Mouse (Mus musculus) layer of hippocampus, postnatal 25 days (tissue): ENCODE data around the gene Brap. TPM values are rescaled to one million over a fixed set of nuclear protein-coding genes. Genes with fewer than 3 reads are reported as not detected.
A peak's percentile ranks its signal among the peaks of the same experiment; 100 is the strongest.
"Not testable (repeated sequence)": the region's sequence is repeated elsewhere in the genome, so short reads cannot be mapped to it uniquely, and the experiment has no call there.

Source experiments
- DNase-seq, 2 experiments: peaks; one replicate each; pipeline ENCODE4 v3.0.0; 2022; ENCODE audit warnings: mixed read lengths in 2 of 2, low spot score in 1 of 2; ENCODE audit errors: extremely low spot score in 1 of 2
- total RNA-seq, 2 experiments: library from RNA; stranded (reverse); gene quantifications; 2 replicates each; pipeline ENCODE4 v1.2.3; 2021

Brap gene
- total RNA-seq, result 10 to 100 TPM; 63.2 to 63.6 TPM

- DNase-seq, result peak; percentile 90 to 94
Measured at GRCm38 (mm10) chr5:121660059-121660896, at the start of gene Brap, which contains the start of gene Acad10. TSS of gene Brap (plus strand) at chr5:121660563. TSS of gene Acad10 (minus strand) at chr5:121660514.

- DNase-seq, result no peak
Measured at GRCm38 (mm10) chr5:121612036-121612435, 48.3 kb upstream of the Brap start.

GRCm38 (mm10) chr5:121614921-121615320 lies 45.4 kb upstream of the Brap start:
- DNase-seq, result not testable (repeated sequence)

- peak; percentile 61 to 70 for DNase-seq
Measured at GRCm38 (mm10) chr5:121618592-121619513, 41.5 kb upstream of the Brap start, which contains the start of gene Acad12. TSS of gene Acad12 (minus strand) at chr5:121618938.

- no peak for DNase-seq
Measured at GRCm38 (mm10) chr5:121621102-121621501, 39.3 kb upstream of the Brap start.

- DNase-seq, result no peak
Measured at GRCm38 (mm10) chr5:121623241-121623640, 37.1 kb upstream of the Brap start.

- DNase-seq, result peak; percentile 52 to 83
Measured at GRCm38 (mm10) chr5:121627871-121628270, 32.5 kb upstream of the Brap start.

- not testable (repeated sequence) for DNase-seq
Measured at GRCm38 (mm10) chr5:121631106-121631647, 29.2 kb upstream of the Brap start.

- DNase-seq, result no peak
Measured at GRCm38 (mm10) chr5:121632804-121633203, 27.6 kb upstream of the Brap start.

GRCm38 (mm10) chr5:121634668-121635067 lies 25.7 kb upstream of the Brap start:
- DNase-seq, result no peak

- no peak for DNase-seq
Measured at GRCm38 (mm10) chr5:121637296-121637695, 23.1 kb upstream of the Brap start.

- no peak for DNase-seq
Measured at GRCm38 (mm10) chr5:121639601-121640000, 20.8 kb upstream of the Brap start.

- DNase-seq, result no peak
Measured at GRCm38 (mm10) chr5:121649134-121649533, 11.2 kb upstream of the Brap start.

GRCm38 (mm10) chr5:121654526-121654925 lies 5.8 kb upstream of the Brap start:
- no peak for DNase-seq

GRCm38 (mm10) chr5:121656866-121657265 lies 3.5 kb upstream of the Brap start:
- DNase-seq, result not testable (repeated sequence)

- not testable (repeated sequence) for DNase-seq
Measured at GRCm38 (mm10) chr5:121657656-121658055, 2.7 kb upstream of the Brap start.

- DNase-seq, result peak; percentile 11 to 36
Measured at GRCm38 (mm10) chr5:121660897-121661254, 513 bp downstream of the Brap start.

GRCm38 (mm10) chr5:121661494-121661893 lies 1.1 kb downstream of the Brap start:
- DNase-seq, result no peak

GRCm38 (mm10) chr5:121663456-121663855 lies 3.1 kb downstream of the Brap start:
- DNase-seq, result no peak

GRCm38 (mm10) chr5:121664078-121664477 lies 3.7 kb downstream of the Brap start:
- DNase-seq, result no peak

GRCm38 (mm10) chr5:121664971-121665370 lies 4.6 kb downstream of the Brap start:
- no peak for DNase-seq
